Mouse (Mus musculus) heart, adult 2 months (tissue): ENCODE data around the gene Hamp2. TPM values are rescaled to one million over a fixed set of nuclear protein-coding genes. Genes with fewer than 3 reads are reported as not detected.
A peak's percentile ranks its signal among the peaks of the same experiment; 100 is the strongest.

Source experiments
- DNase-seq, 2 experiments: peaks; one replicate each; pipeline ENCODE4 v3.0.0; 2021
- H3K27ac ChIP-seq: fragments of 200-600 bp; 2 replicates; pipeline ENCODE4 v1.8.1; 2022
- H3K27me3 ChIP-seq: fragments of 200-500 bp; 2 replicates; pipeline ENCODE4 v1.6.1; 2012; ENCODE audit warnings: mild to moderate bottlenecking, low read length, inconsistent platforms, mixed read lengths; ENCODE audit not compliant: control insufficient read depth, insufficient read depth
- H3K36me3 ChIP-seq: fragments of 200-500 bp; 2 replicates; pipeline ENCODE4 v1.6.1; 2012; ENCODE audit warnings: low read length, inconsistent platforms; ENCODE audit not compliant: control insufficient read depth, insufficient read depth
- H3K4me1 ChIP-seq: fragments of 200-500 bp; 2 replicates; pipeline ENCODE4 v1.6.1; 2011; ENCODE audit warnings: low read length; ENCODE audit not compliant: control insufficient read depth, insufficient read depth
- H3K4me3 ChIP-seq: fragments of 200-600 bp; 2 replicates; pipeline ENCODE4 v1.8.1; 2022
- H3K79me2 ChIP-seq: fragments of 200-500 bp; replicated peaks from 2 replicates; pipeline ENCODE4 v1.6.1; 2012; ENCODE audit warnings: mild to moderate bottlenecking, inconsistent platforms, low read length, moderate library complexity, mixed read lengths; ENCODE audit not compliant: control insufficient read depth, insufficient read depth
- H3K9ac ChIP-seq: fragments of 200-500 bp; 2 replicates; pipeline ENCODE4 v1.6.1; 2012; ENCODE audit warnings: low read depth, mild to moderate bottlenecking, control low read depth, inconsistent platforms, low read length, mixed read lengths
- CTCF ChIP-seq: fragments of 200-600 bp; IDR thresholded peaks from 2 replicates; pipeline ENCODE4 v1.8.1; 2022; ENCODE audit warnings: antibody characterized with exemption, mild to moderate bottlenecking, moderate library complexity
- EP300 ChIP-seq: fragments of 200-500 bp; IDR thresholded peaks from 2 replicates; pipeline ENCODE4 v1.6.1; 2011; ENCODE audit warnings: low read depth, low read length, control low read depth; ENCODE audit not compliant: insufficient read depth
- POLR2A ChIP-seq: fragments of 200-500 bp; IDR thresholded peaks from 2 replicates; pipeline ENCODE4 v1.6.1; 2011; ENCODE audit warnings: mild to moderate bottlenecking, low read depth, low read length, control low read depth; ENCODE audit not compliant: insufficient read depth
- WGBS: fragments of 180-500 bp; shearing (Covaris S2); methylation state at CpG from one replicate; pipeline ENCODE4 v1.1.7; 2018; 5-methylcytosine and 5-hydroxymethylcytosine counted together
- intact Hi-C: fragments of 180-260 bp; cut with DNase I; formaldehyde crosslinking; loops from one replicate; pipeline ENCODE4 v1.15.1; 2025
- polyA plus RNA-seq: library from polyadenylated mRNA; depleted of rRNA; stranded (reverse); fragments of >200 nt; gene quantifications from 2 replicates; pipeline ENCODE4 v1.2.3, GENCODE M21; 2012
- total RNA-seq, 2 experiments: library from RNA; stranded (reverse); gene quantifications; 2 replicates each; pipeline ENCODE4 v1.2.3; 2021

Hamp2 gene
- total and polyA plus RNA-seq, 3 experiments = 2.1 to 4.5 (median 2.8) TPM

DNA sequence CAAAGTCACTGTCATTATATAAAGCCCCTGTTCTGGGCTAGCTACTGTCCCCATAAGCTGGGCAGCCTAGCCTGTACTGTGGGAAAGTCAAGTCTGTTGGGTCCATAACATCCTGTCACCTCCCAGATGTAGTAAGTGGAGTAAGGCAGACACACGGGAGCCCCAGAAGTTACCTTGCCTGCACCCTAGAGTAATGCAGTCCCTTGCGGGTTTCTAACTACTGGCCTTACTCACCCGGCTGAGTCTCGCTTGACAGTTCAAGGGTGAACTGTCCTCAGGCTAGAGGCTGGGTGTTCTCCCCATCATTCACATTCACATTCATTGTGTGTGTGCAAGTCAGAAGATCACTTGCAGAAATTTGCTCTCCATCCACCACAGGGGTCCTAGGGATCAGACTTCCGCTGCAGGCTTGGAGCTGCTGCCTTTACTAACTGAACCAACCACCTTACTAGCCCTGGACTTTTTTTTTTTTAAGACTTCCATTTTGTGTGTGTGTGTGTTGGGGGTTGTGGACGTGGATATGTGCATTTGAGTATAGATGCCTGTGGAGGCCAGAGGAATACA, 35.4 kb upstream of the Hamp2 start:
- no peaks in the 10 kb centered on the region for H3K36me3 ChIP-seq
- no peak for DNase-seq
- no peak overlapping the region for H3K9ac ChIP-seq
- no peaks in the 10 kb centered on the region for H3K79me2 ChIP-seq
- intact Hi-C loops = loop anchor here (5.0 to 10.0 kb wide), 4 partner anchors 82 to 365 kb away; partner anchors contain the start of genes Fxyd5 and Zbtb32
- TF ChIP-seq POLR2A (0 out of 2 replicates have a peak, but pooled peaks have one; percentile 26), EP300 (no peak)
- no peaks in the 10 kb centered on the region for H3K27me3 ChIP-seq
- no peak overlapping the region for H3K27ac ChIP-seq
- H3K4me3 ChIP-seq = no peak overlapping the region
- 82% methylated on average over 6 of the region's 6 CpGs for WGBS
- peaks cover 4% of the 10 kb centered on the region for H3K4me1 ChIP-seq

DNA sequence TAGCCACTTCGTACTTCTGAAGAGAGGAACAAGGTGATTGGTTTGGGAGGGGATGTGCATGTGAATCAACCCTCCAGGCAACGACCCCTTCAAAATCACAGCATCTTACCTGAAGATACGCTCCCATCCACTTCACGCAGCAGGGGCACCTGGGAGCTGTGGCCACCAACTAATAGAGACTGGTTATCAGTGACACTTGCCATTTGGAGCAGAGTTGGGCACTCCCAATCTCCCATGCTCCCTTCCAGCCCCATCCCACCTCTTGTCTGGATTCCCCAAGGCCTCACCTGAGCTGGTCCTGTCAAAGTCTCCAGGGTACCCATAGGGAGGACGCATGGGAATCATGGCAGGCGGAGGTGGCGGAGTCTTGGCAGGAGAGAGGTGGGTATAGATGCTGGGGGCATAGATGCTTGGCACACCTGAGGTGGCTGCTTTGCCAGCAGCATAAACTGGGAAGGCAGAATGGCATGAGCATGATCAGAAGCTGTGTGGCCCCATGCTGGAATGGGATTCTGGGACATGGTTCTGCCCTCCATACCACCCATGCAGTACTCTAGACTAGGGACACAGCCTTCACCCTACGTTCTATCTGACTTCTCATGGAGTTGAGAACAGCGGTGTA, 34.5 kb upstream of the Hamp2 start:
- Histone ChIP-seq H3K4me1 (peaks cover 4% of the 10 kb centered on the region), H3K27me3 (no peaks in the 10 kb centered on the region), H3K36me3 (no peaks in the 10 kb centered on the region), H3K9ac (no peak overlapping the region), H3K27ac (no peak overlapping the region), H3K4me3 (no peak overlapping the region), H3K79me2 (no peaks in the 10 kb centered on the region)
- intact Hi-C loops = loop anchor here (5.0 to 10.0 kb wide), 4 partner anchors 82 to 364 kb away; partner anchors contain the start of genes Fxyd5 and Zbtb32
- TF ChIP-seq EP300 (no peak), CTCF (no peak), POLR2A (no peak)
- WGBS = 95% methylated on average over 9 of the region's 9 CpGs
- no peak for DNase-seq

DNA sequence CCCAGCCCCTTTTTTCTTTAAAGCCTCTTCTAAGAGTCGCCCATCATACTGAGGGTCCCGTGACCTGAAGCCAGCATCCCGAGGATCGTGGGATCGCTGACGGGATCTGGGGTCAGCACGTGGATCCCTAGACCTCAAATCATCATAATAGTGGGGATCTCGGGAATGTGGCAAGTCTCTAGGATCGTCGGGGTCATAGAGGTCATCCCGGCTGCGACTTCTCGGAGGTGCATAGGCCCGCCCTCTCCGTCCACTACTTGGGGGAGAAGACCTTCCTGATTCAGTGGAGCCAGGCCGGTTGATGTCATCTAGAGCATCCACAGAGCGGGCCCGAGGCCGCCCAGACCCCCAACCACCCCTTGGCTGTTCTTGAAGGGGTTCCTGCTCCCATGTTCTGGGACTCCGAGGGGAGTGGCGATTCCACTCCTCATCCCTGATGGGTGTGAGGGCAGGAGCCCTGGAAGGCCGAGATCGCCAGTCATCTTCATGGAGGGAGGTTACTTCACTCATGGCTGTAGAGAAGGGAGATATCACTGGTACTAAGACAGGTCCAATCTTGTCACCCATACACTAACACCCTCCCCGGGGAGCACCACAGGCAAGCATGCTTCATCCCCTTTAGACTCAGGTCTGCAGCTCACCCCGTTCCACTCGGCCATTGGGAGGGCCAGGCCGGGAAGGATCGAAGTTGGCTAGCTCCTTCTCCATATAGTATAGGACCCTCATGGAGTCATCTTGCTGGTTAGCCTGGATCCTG, 33.8 kb upstream of the Hamp2 start:
- peak overlapping the region; percentile 100 for H3K27ac ChIP-seq
- no peak for TF ChIP-seq POLR2A
- no peak for TF ChIP-seq EP300
- no peak for TF ChIP-seq CTCF
- peaks cover 4% of the 10 kb centered on the region for H3K4me1 ChIP-seq
- no peaks in the 10 kb centered on the region for H3K79me2 ChIP-seq
- peak in 1 of 2 experiments; percentile 32 for DNase-seq
- intact Hi-C loops = loop anchor here (5.0 to 10.0 kb wide), 4 partner anchors 81 to 363 kb away; partner anchors contain the start of genes Fxyd5 and Zbtb32
- peak overlapping the region; percentile 70 for H3K4me3 ChIP-seq
- 74% methylated on average over 28 of the region's 28 CpGs for WGBS
- peak overlapping the region; percentile 56 for H3K9ac ChIP-seq
- H3K36me3 ChIP-seq = no peaks in the 10 kb centered on the region
- no peaks in the 10 kb centered on the region for H3K27me3 ChIP-seq

DNA sequence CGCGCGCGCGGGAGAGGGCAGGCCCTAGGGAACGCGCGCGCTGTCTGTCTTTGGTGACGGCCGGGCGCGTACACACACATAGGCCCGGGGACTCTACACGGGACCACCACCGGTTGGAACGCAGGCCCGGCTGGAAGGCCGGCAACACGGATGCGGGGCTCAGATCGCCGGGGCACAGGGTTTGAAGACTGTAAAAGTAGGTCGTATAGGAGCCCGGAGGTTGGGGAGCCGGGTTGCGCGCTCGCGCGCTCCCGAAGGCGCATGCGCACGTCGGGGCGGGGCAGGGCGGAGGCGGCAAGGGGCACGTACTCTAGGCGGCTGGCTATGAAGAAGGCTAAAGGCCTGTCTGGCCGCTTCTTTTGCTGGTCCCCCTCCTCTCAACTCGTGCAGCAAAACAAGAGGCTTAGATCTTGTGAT, 32.9 kb upstream of the Hamp2 start:
- WGBS = under 1% methylated on average over 43 of the region's 43 CpGs
- no peaks in the 10 kb centered on the region for H3K27me3 ChIP-seq
- H3K27ac ChIP-seq = peak overlapping the region; percentile 100
- peak; percentile 97 for DNase-seq
- H3K4me1 ChIP-seq = peaks cover 4% of the 10 kb centered on the region
- peak overlapping the region; percentile 70 for H3K4me3 ChIP-seq
- intact Hi-C loops = loop anchor here (5.0 to 10.0 kb wide), 4 partner anchors 80 to 363 kb away; partner anchors contain the start of genes Fxyd5 and Zbtb32
- peak overlapping the region; percentile 97 for H3K9ac ChIP-seq
- H3K79me2 ChIP-seq = no peaks in the 10 kb centered on the region
- peak; percentile 92 for TF ChIP-seq POLR2A
- TF ChIP-seq EP300 = 0 out of 2 replicates have a peak, but pooled peaks have one; percentile 37
- TF ChIP-seq CTCF = no peak
- H3K36me3 ChIP-seq = no peaks in the 10 kb centered on the region

DNA sequence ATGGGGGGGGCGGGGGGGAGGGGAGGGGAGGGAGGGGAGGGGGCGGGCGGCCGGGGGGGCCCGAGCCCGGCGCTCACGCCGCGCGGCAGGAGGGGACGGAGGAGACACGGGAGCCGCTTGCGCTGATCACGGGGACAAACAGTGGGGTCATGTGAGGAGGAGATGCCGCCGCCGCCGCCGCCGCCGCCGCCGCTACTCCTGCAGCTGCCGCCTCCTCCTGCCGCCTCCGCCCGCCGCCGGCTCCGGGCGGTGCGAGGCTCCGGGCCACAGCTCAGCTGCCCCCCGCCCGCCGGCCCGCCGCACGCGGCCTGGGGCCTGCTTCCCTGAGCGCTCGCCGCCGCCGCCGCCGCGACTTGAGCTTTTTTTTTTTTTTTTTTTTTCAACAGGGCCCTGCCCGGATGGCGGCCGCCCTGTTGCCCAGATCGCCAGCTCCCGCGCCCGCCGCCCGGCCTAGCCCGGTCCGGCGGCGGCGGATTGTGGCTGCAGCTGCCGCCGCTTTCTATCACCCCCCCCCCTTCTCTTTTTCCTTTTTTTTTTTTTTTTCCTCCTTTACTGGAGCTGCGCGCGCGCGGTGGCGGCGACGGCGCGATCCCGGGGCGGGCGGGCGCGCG, 32.4 kb upstream of the Hamp2 start, which contains the start of gene Usf2:
TSS of gene Usf2 (minus strand) at position 48 of the 611 bp plus-strand sequence.
- no peak for TF ChIP-seq POLR2A
- TF ChIP-seq EP300 = no peak
- TF ChIP-seq CTCF = no peak
- peak within 1 kb of the TSS; percentile 100 for H3K27ac ChIP-seq
- peak within 1 kb of the TSS; percentile 97 for H3K9ac ChIP-seq
- 0% methylated on average over 66 of the region's 82 CpGs for WGBS
- peak; percentile 85 to 90 for DNase-seq
- H3K36me3 ChIP-seq = no peaks in the 10 kb centered on the region
- peak within 1 kb of the TSS; percentile 70 for H3K4me3 ChIP-seq
- no peaks in the 10 kb centered on the region for H3K79me2 ChIP-seq
- peaks cover 4% of the 10 kb centered on the region for H3K4me1 ChIP-seq
- no peaks in the 10 kb centered on the region for H3K27me3 ChIP-seq
- intact Hi-C loops = loop anchor here (5.0 to 10.0 kb wide), 4 partner anchors 80 to 362 kb away; partner anchors contain the start of genes Fxyd5 and Zbtb32
